Mouse (Mus musculus): ENCODE results near the gene Higd1b. TPM values are rescaled to one million over a fixed set of nuclear protein-coding genes. Genes with fewer than 3 reads are reported as not detected.

Higd1b gene
- polyA plus RNA-seq, 1 experiment from 2014 or later: 0.55 TPM

Other genes starting within 250 kb of the Higd1b start
- 15.6 and 15.9 TPM in 2 replicates for gene Fzd2, start 231.5 kb upstream of the Higd1b start, polyA plus RNA-seq (2015; fragmentation: Nextera tagmentation; extraction: Ambion mirVana)
- gene Meioc, start 172.1 kb upstream of the Higd1b start, polyA plus RNA-seq (2015; fragmentation: Nextera tagmentation; extraction: Ambion mirVana): 0.30 and 0.44 TPM in 2 replicates
- 40.0 and 46.7 TPM in 2 replicates for gene Ccdc43, start 138.1 kb upstream of the Higd1b start, polyA plus RNA-seq (2015; fragmentation: Nextera tagmentation; extraction: Ambion mirVana)
- 3.9 and 4.6 TPM in 2 replicates for gene Adam11, start 74.4 kb upstream of the Higd1b start, polyA plus RNA-seq (2015; fragmentation: Nextera tagmentation; extraction: Ambion mirVana)
- 33.8 and 38.6 TPM in 2 replicates for gene Gjc1, start 16.1 kb upstream of the Higd1b start, polyA plus RNA-seq (2015; fragmentation: Nextera tagmentation; extraction: Ambion mirVana)
- gene Eftud2, start 45.1 kb downstream of the Higd1b start, polyA plus RNA-seq (2015; fragmentation: Nextera tagmentation; extraction: Ambion mirVana): 155 and 156 TPM in 2 replicates
- gene Ccdc103, start 45.4 kb downstream of the Higd1b start, polyA plus RNA-seq (2015; fragmentation: Nextera tagmentation; extraction: Ambion mirVana): 0.45 and 0.78 TPM in 2 replicates
- not detected in 2 replicates for gene Fam187a, start 49.3 kb downstream of the Higd1b start, polyA plus RNA-seq (2015; fragmentation: Nextera tagmentation; extraction: Ambion mirVana)
- 0.20 and 0.36 TPM in 2 replicates for gene Gfap, start 65.1 kb downstream of the Higd1b start, polyA plus RNA-seq (2015; fragmentation: Nextera tagmentation; extraction: Ambion mirVana)
- gene Kif18b, start 89.3 kb downstream of the Higd1b start, polyA plus RNA-seq (2015; fragmentation: Nextera tagmentation; extraction: Ambion mirVana): 8.7 and 8.9 TPM in 2 replicates
- 4.2 and 4.4 TPM in 2 replicates for gene C1ql1, start 110.8 kb downstream of the Higd1b start, polyA plus RNA-seq (2015; fragmentation: Nextera tagmentation; extraction: Ambion mirVana)
- gene Nmt1, start 192.3 kb downstream of the Higd1b start, polyA plus RNA-seq (2015; fragmentation: Nextera tagmentation; extraction: Ambion mirVana): 60.0 and 66.6 TPM in 2 replicates
- gene Dcakd, start 192.5 kb downstream of the Higd1b start, polyA plus RNA-seq (2015; fragmentation: Nextera tagmentation; extraction: Ambion mirVana): 101 and 105 TPM in 2 replicates

Data from intestine, embryonic 15.5 days (tissue).